Mouse (Mus musculus) embryonic facial prominence, embryonic 13.5 days (tissue): ENCODE results near the gene Emilin1. TPM values are rescaled to one million over a fixed set of nuclear protein-coding genes. Genes with fewer than 3 reads are reported as not detected.

Experiments
- ATAC-seq: fragments of 200-750 bp; cut with Nextera tagmentation; 2 replicates; pipeline ENCODE4 v1.8.0; 2017; ENCODE audit warnings: low read depth; ENCODE audit not compliant: insufficient number of reproducible peaks, insufficient read depth, low FRiP score, low TSS enrichment
- H3K27ac ChIP-seq: fragments of 300-500 bp; sonication (generic); 2 replicates; pipeline ENCODE4 v1.5.1; 2015; ENCODE audit warnings: moderate library complexity, mild to moderate bottlenecking, inconsistent platforms
- H3K27me3 ChIP-seq: fragments of 300-500 bp; sonication (generic); 2 replicates; pipeline ENCODE4 v1.6.1; 2015; ENCODE audit warnings: mild to moderate bottlenecking, inconsistent platforms
- H3K36me3 ChIP-seq: fragments of 300-500 bp; sonication (generic); 2 replicates; pipeline ENCODE4 v1.6.1; 2015; ENCODE audit warnings: mild to moderate bottlenecking, inconsistent platforms
- H3K4me1 ChIP-seq: fragments of 300-500 bp; sonication (generic); 2 replicates; pipeline ENCODE4 v1.6.1; 2015; ENCODE audit warnings: inconsistent platforms
- H3K4me2 ChIP-seq: fragments of 300-500 bp; sonication (generic); 2 replicates; pipeline ENCODE4 v1.6.1; 2015; ENCODE audit warnings: moderate library complexity, mild to moderate bottlenecking, inconsistent platforms
- H3K4me3 ChIP-seq: fragments of 300-500 bp; sonication (generic); 2 replicates; pipeline ENCODE4 v1.5.1; 2015; ENCODE audit warnings: mild to moderate bottlenecking, inconsistent platforms
- H3K9ac ChIP-seq: fragments of 300-500 bp; sonication (generic); 2 replicates; pipeline ENCODE4 v1.6.1; 2015; ENCODE audit warnings: mild to moderate bottlenecking, inconsistent platforms
- H3K9me3 ChIP-seq: fragments of 300-500 bp; sonication (generic); 2 replicates; pipeline ENCODE4 v1.6.1; 2016; ENCODE audit warnings: inconsistent platforms
- WGBS: fragments of 180-500 bp; shearing (Covaris S2); methylation state at CpG from one replicate; pipeline ENCODE4 v1.1.7; 2015; ENCODE audit warnings: mixed read lengths; 5-methylcytosine and 5-hydroxymethylcytosine counted together
- polyA plus RNA-seq: library from polyadenylated mRNA; unstranded; fragments of >200 nt; fragmentation: Nextera tagmentation; extraction: Ambion mirVana; gene quantifications from 2 replicates; pipeline ENCODE4 v1.2.1, GENCODE M21; 2015

Emilin1 gene
- polyA plus RNA-seq, 1 experiment from 2014 or later, result 199 TPM

DNA sequence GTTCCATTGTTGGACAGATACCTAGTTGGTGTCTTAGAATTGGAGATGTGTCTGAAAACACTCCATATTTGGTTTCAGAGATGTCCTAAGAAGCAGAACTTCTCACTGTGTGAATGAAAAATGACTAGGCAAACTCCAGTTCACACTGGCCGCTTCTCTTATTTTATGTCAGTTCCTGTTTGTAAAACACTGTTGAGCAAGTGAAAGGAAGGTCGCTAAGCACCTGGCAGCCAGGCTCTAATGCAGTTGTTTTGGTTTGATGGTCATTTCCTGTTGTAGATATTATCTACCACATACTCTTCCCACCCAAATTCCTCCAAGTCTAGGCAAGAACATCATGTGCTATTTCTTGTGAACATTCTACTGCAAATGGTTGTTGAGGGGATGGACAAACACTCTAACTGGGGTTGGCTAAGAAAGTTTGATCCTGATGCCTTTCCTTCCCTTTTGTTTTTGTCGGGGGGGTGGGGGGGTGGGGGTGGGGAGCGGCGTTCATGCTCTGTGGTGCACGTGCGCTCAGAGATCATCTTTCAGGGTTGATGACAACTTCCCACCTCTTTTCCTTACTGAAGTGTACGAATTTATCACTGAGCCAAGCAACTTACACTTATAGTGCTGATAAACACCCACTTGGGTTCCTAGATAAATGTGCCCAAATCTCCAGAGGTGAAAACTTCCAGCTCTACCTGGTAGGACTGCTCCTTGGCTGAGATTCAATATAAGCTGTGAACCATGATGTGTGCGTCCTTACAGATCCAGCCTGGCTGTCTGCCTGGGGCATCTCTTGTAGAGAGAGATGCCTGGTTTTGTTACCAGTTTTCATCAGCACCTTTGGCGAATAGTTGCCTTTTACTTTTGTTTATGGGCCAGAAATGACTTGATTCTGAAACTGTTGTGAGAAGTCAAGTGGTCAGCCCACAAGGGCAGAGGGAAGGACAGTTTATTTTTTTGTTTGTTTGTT lies 48.6 kb downstream of the Emilin1 start:
- Histone ChIP-seq H3K9ac (no peak overlapping the region), H3K27me3 (no peaks in the 10 kb centered on the region), H3K27ac (no peak overlapping the region), H3K9me3 (no peaks in the 10 kb centered on the region), H3K4me1 (peaks cover 19% of the 10 kb centered on the region), H3K36me3 (peaks cover 18% of the 10 kb centered on the region), H3K4me3 (no peak overlapping the region), H3K4me2 (no peak overlapping the region)
- no peak for ATAC-seq
- WGBS, result 77% methylated on average over 10 of the region's 10 CpGs

DNA sequence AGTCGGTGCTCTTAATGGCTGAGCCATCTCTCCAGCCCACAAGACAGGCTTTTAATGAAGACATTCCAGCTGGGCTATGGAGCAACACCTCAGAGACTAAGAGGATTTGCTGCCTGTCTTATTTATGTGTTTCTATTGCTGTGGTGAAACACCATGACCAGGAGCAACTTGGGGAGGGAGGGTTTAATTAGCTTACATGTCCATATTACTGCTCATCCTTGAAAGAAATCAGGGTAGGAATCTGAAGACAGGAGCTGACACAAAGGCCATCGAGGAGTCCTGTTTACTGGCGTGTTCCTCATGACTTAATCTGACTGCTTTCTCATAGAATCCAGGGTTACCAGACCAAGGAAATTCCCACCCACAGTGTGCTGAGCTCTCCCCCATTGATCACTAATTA lies 50.7 kb downstream of the Emilin1 start:
- Histone ChIP-seq H3K4me3 (no peak overlapping the region), H3K4me1 (peaks cover 5% of the 10 kb centered on the region), H3K9me3 (no peaks in the 10 kb centered on the region), H3K4me2 (no peak overlapping the region), H3K36me3 (0 out of 2 replicates have a peak, but pooled peaks cover under 1% of the 10 kb centered on the region), H3K27me3 (no peaks in the 10 kb centered on the region), H3K27ac (no peak overlapping the region), H3K9ac (no peak overlapping the region)
- WGBS, result 78% methylated on average over 3 of the region's 3 CpGs
- no peak for ATAC-seq

DNA sequence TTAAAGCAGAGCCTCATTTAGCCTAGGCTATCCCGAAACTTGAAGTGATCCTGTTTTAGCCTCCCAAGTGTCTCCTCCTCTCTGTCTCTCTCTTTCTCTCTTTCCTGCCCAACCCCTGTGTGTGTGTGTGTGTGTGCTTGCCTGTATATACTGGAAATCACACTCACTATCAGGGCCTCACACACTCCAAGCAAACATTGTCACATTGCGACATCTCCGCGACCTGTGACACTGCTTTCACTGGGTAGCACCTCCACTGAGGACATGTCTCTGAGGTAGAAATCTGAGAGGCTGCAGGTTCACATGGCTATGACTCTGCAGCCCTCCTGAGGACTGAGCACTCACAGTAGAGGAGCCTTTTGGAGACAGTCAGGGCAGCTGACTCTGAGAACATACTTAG lies 53.0 kb downstream of the Emilin1 start:
- Histone ChIP-seq H3K36me3 (no peaks in the 10 kb centered on the region), H3K4me3 (no peak overlapping the region), H3K4me1 (no peaks in the 10 kb centered on the region), H3K27me3 (no peaks in the 10 kb centered on the region), H3K4me2 (no peak overlapping the region), H3K9ac (no peak overlapping the region), H3K27ac (no peak overlapping the region), H3K9me3 (no peaks in the 10 kb centered on the region)
- 95% methylated on average over 4 of the region's 4 CpGs for WGBS
- no peak for ATAC-seq

DNA sequence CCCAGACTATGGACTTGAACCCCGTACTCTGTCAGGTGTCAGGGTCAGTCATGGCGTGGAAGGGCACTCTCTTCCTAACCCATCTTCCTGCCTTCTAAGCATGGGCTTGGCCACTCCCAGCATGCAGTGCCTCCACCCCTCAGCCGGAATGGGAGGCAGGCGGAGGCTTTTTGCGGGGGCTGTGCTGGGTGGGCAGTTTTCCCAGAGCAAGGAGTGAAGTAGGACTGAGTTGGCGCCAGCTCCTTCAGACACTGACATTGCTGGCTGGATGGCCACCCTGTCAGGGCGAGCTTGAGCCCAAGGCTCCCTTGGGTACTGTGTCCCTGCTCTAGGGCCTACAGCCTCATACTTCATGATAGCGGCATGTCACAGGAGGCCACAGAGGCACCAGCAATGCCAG lies 55.2 kb downstream of the Emilin1 start, which contains the start of gene Tcf23:
Gene Tcf23 (plus strand): TSS at position 247 of the 400 bp plus-strand sequence.
- ATAC-seq, result no peak
- H3K4me2 ChIP-seq, result no peak within 1 kb of the TSS
- no peaks in the 10 kb centered on the region for H3K4me1 ChIP-seq
- no peaks in the 10 kb centered on the region for H3K9me3 ChIP-seq
- H3K27ac ChIP-seq, result no peak within 1 kb of the TSS
- WGBS, result 69% methylated on average over 8 of the region's 8 CpGs
- H3K27me3 ChIP-seq, result no peaks in the 10 kb centered on the region
- no peaks in the 10 kb centered on the region for H3K36me3 ChIP-seq
- no peak within 1 kb of the TSS for H3K4me3 ChIP-seq
- H3K9ac ChIP-seq, result no peak within 1 kb of the TSS

DNA sequence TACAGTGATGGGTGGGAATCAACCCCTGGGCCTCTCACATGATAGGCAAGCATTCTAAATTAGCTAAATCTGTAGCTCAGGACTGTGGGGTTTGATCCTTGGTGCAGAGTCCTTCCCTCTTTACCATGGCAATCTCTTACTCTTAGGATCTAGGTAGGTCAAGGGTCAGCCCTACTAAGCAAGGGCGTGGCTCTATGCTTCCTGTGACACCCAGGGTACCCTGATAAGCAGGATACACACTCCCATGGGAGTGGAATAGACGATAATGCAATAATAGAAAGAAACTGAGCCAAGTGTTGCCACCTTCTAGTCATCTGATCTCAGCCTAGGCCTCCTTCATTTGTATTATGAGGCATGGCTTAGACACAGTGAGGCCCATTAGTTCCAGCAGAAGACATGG lies 56.2 kb downstream of the Emilin1 start:
- Histone ChIP-seq H3K27ac (no peak overlapping the region), H3K4me3 (no peak overlapping the region), H3K36me3 (no peaks in the 10 kb centered on the region), H3K9ac (no peak overlapping the region), H3K4me2 (no peak overlapping the region), H3K4me1 (no peaks in the 10 kb centered on the region), H3K27me3 (no peaks in the 10 kb centered on the region), H3K9me3 (no peaks in the 10 kb centered on the region)
- ATAC-seq, result no peak
- WGBS, result 70% methylated on average over 2 of the region's 2 CpGs

Other genes with a start within 250 kb of the Emilin1 start
- gene Cenpa, start 246.6 kb upstream of the Emilin1 start, polyA plus RNA-seq, result 270 and 318 TPM in 2 replicates
- gene Dpysl5, start 201.8 kb upstream of the Emilin1 start, polyA plus RNA-seq, result 7.5 and 10.4 TPM in 2 replicates
- 23.9 and 25.8 TPM in 2 replicates for gene Mapre3, start 98.8 kb upstream of the Emilin1 start, polyA plus RNA-seq
- gene Tmem214, start 45.4 kb upstream of the Emilin1 start, polyA plus RNA-seq, result 71.1 and 82.2 TPM in 2 replicates
- gene Agbl5, start 24.7 kb upstream of the Emilin1 start, polyA plus RNA-seq, result 28.6 and 32.8 TPM in 2 replicates
- 415 and 422 TPM in 2 replicates for gene Ost4, start 5.6 kb upstream of the Emilin1 start, polyA plus RNA-seq
- gene Khk, start 8.0 kb downstream of the Emilin1 start, polyA plus RNA-seq, result 17.4 and 17.8 TPM in 2 replicates
- 8.2 and 11.5 TPM in 2 replicates for gene Cgref1, start 32.2 kb downstream of the Emilin1 start, polyA plus RNA-seq
- gene Preb, start 47.0 kb downstream of the Emilin1 start, polyA plus RNA-seq, result 132 and 133 TPM in 2 replicates
- 0.08 TPM in 1 of 2 replicates, not detected in the other for gene Tcf23, start 55.3 kb downstream of the Emilin1 start, polyA plus RNA-seq
- gene Atraid, start 134.9 kb downstream of the Emilin1 start, polyA plus RNA-seq, result 123 and 138 TPM in 2 replicates
- gene Slc5a6, start 135.5 kb downstream of the Emilin1 start, polyA plus RNA-seq, result 10.2 and 11.8 TPM in 2 replicates
- gene Cad, start 141.4 kb downstream of the Emilin1 start, polyA plus RNA-seq, result 27.9 and 30.2 TPM in 2 replicates
- gene Dnajc5g, start 192.9 kb downstream of the Emilin1 start, polyA plus RNA-seq, result not detected in 2 replicates
- 0.73 TPM in 1 of 2 replicates, not detected in the other for gene Slc30a3, start 194.8 kb downstream of the Emilin1 start, polyA plus RNA-seq
- gene Trim54, start 203.3 kb downstream of the Emilin1 start, polyA plus RNA-seq, result 0.37 and 0.62 TPM in 2 replicates
- gene Ucn, start 225.4 kb downstream of the Emilin1 start, polyA plus RNA-seq, result not detected in 2 replicates
- 69.4 and 70.2 TPM in 2 replicates for gene Mpv17, start 240.8 kb downstream of the Emilin1 start, polyA plus RNA-seq